Mouse (Mus musculus) ES-E14 (cell line): ENCODE measurements around the gene Dck.

Source experiments
- CHD2 ChIP-seq: IDR thresholded peaks from 2 replicates; pipeline ENCODE4 v1.6.1; 2014; ENCODE audit warnings: mild to moderate bottlenecking, low read depth, low read length, inconsistent platforms
- HCFC1 ChIP-seq: IDR thresholded peaks from 2 replicates; pipeline ENCODE4 v1.6.1; 2012; ENCODE audit warnings: low read length, inconsistent platforms, borderline replicate concordance; ENCODE audit not compliant: insufficient read depth
- MAFK ChIP-seq: IDR thresholded peaks from 2 replicates; pipeline ENCODE4 v1.6.1; 2014; ENCODE audit warnings: mild to moderate bottlenecking, low read depth, low read length, inconsistent platforms; ENCODE audit not compliant: insufficient read depth
- ZNF384 ChIP-seq: IDR thresholded peaks from 2 replicates; pipeline ENCODE4 v1.6.1; 2012; ENCODE audit warnings: low read depth, low read length, inconsistent platforms

DNA sequence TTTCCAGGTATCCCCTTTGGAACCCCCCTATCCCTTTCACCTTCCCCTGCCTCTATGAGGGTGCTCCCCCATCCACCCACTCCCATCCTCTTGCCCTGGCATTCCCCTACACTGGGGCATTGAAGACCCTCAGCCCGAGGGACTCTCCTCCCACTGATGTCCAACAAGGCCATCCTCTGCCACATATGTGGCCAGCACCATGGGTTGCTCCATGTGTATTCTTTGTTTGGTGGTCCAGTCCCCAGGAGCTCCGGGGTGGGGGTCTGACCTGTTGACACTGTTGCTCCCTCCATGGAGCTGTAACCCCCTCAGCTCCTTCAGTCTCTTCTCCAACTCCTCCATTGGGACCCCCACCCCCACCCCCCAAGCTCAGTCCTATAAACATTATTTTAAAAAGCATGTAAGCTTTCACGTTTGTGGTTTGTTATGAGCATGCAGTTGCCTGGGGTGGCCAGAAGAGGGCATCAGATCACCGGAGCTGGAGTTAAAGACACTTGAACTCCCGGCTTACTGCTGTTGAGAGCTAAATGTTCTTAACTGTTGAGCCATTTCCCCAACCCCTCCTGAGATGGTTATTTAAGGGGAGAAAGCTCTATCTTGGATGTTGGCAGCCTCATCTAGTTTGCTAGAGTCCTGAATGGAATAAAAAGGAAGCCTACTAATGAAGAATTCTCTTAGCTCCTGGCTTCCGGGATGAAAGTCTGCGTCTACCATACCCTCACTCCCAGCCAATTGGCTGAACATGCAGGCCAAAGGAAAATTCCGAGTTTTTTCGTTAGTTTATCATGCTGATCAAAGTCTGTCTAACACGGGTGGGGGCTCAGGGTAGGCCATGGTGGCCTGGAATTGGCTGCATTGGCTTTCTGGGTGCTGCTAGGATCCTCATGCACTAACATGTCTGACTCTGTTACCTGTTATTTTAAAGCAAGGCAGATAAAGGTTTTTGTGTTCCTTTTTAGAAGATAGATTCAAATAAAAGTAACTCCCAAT is 26.8 kb downstream of the Dck start:
- TF ChIP-seq CHD2 (no peak), HCFC1 (no peak), MAFK (no peak), ZNF384 (no peak)
